Mouse (Mus musculus) ES-E14 (cell line): ENCODE results near the gene Ifitm6.

ENCODE experiments used
- CHD2 ChIP-seq: IDR thresholded peaks from 2 replicates; pipeline ENCODE4 v1.6.1; 2014; ENCODE audit warnings: mild to moderate bottlenecking, low read depth, low read length, inconsistent platforms
- MAFK ChIP-seq: IDR thresholded peaks from 2 replicates; pipeline ENCODE4 v1.6.1; 2014; ENCODE audit warnings: mild to moderate bottlenecking, low read depth, low read length, inconsistent platforms; ENCODE audit not compliant: insufficient read depth
- ZC3H11A ChIP-seq: IDR thresholded peaks from 2 replicates; pipeline ENCODE4 v1.6.1; 2012; ENCODE audit warnings: low read depth, mild to moderate bottlenecking, inconsistent platforms, low read length, borderline replicate concordance

GRCm38 (mm10) chr7:140998853-140999700, 18.6 kb downstream of the Ifitm6 start:
- TF ChIP-seq CHD2, result no peak
- TF ChIP-seq ZC3H11A, result no peak
- TF ChIP-seq MAFK, result no peak
